Mouse (Mus musculus): ENCODE data around the gene Slc16a11. TPM values are rescaled to one million over a fixed set of nuclear protein-coding genes. Genes with fewer than 3 reads are reported as not detected.
A peak's percentile ranks its signal among the peaks of the same experiment; 100 is the strongest.

Slc16a11 gene
- polyA plus RNA-seq, 1 experiment: 145 TPM

GRCm38 (mm10) chr11:70251853-70252252 is 39.3 kb downstream of the Slc16a11 start:
- no peak overlapping the region for H3K4me3 ChIP-seq (ENCODE audit: insufficient read depth, poor library complexity, severe bottlenecking)
- peaks cover 20% of the 10 kb centered on the region for H3K27me3 ChIP-seq (ENCODE audit: control insufficient read depth, insufficient read depth, insufficient read length)
- TF ChIP-seq CTCF (IDR thresholded peaks at IDR 0.05; ENCODE audit: control insufficient read depth, insufficient read depth, insufficient read length) (no peak), MYOD1 (IDR thresholded peaks at IDR 0.05; ENCODE audit: control insufficient read depth, insufficient read length, low read depth) (no peak)
- H3K79me2 ChIP-seq (ENCODE audit: control insufficient read depth, insufficient read depth): no peaks in the 10 kb centered on the region
- no peak overlapping the region for H3ac ChIP-seq (ENCODE audit: control insufficient read depth, insufficient read length, low read depth)
- no peaks in the 10 kb centered on the region for H3K36me3 ChIP-seq (ENCODE audit: control insufficient read depth, insufficient read depth)
- H3K79me3 ChIP-seq (ENCODE audit: low read depth): no peaks in the 10 kb centered on the region

GRCm38 (mm10) chr11:70254337-70254736 is 41.8 kb downstream of the Slc16a11 start:
- TF ChIP-seq FOSL1 (IDR thresholded peaks at IDR 0.05; ENCODE audit: insufficient read depth, low read length, poor library complexity, severe bottlenecking): no peak
- no peak for TF ChIP-seq MYOG (IDR thresholded peaks at IDR 0.05; ENCODE audit: control insufficient read depth, extremely low read depth, insufficient read length)
- TF ChIP-seq USF1 (IDR thresholded peaks at IDR 0.05; ENCODE audit: low read depth): no peak
- TF ChIP-seq CEBPB (IDR thresholded peaks at IDR 0.05; ENCODE audit: low read depth): no peak
- no peak for TF ChIP-seq MYOD1 (IDR thresholded peaks at IDR 0.05; ENCODE audit: control insufficient read depth, insufficient read length, low read depth)
- TF ChIP-seq MAX (IDR thresholded peaks at IDR 0.05): no peak
- no peak for TF ChIP-seq CTCF (IDR thresholded peaks at IDR 0.05; ENCODE audit: control insufficient read depth, insufficient read depth, insufficient read length)
- H3K36me3 ChIP-seq (ENCODE audit: control insufficient read depth, insufficient read depth): no peaks in the 10 kb centered on the region
- no peaks in the 10 kb centered on the region for H3K79me2 ChIP-seq (ENCODE audit: control insufficient read depth, insufficient read depth)
- no peak overlapping the region for H3ac ChIP-seq (ENCODE audit: control insufficient read depth, insufficient read length, low read depth)
- peaks cover 18% of the 10 kb centered on the region for H3K27me3 ChIP-seq (ENCODE audit: control insufficient read depth, insufficient read depth, insufficient read length)
- H3K4me3 ChIP-seq (ENCODE audit: insufficient read depth, poor library complexity, severe bottlenecking): no peak overlapping the region
- no peaks in the 10 kb centered on the region for H3K79me3 ChIP-seq (ENCODE audit: low read depth)

GRCm38 (mm10) chr11:70254931-70255531 is 42.5 kb downstream of the Slc16a11 start, which contains the start of gene Alox12:
Alox12 (minus strand) TSS chr11:70255353.
- no peaks in the 10 kb centered on the region for H3K79me3 ChIP-seq (ENCODE audit: low read depth)
- TF ChIP-seq CTCF (IDR thresholded peaks at IDR 0.05; ENCODE audit: control insufficient read depth, insufficient read depth, insufficient read length) (peak; percentile 57), MAX (IDR thresholded peaks at IDR 0.05) (no peak), MYOD1 (IDR thresholded peaks at IDR 0.05; ENCODE audit: control insufficient read depth, insufficient read length, low read depth) (no peak)
- no peak within 1 kb of the TSS for H3K4me3 ChIP-seq (ENCODE audit: insufficient read depth, poor library complexity, severe bottlenecking)
- H3ac ChIP-seq (ENCODE audit: control insufficient read depth, insufficient read length, low read depth): peak within 1 kb of the TSS; percentile 45
- peaks cover 18% of the 10 kb centered on the region for H3K27me3 ChIP-seq (ENCODE audit: control insufficient read depth, insufficient read depth, insufficient read length)
- no peaks in the 10 kb centered on the region for H3K79me2 ChIP-seq (ENCODE audit: control insufficient read depth, insufficient read depth)
- H3K36me3 ChIP-seq (ENCODE audit: control insufficient read depth, insufficient read depth): no peaks in the 10 kb centered on the region

GRCm38 (mm10) chr11:70259035-70259434 is 46.5 kb downstream of the Slc16a11 start:
- peak; percentile 45 for TF ChIP-seq FOSL1 (IDR thresholded peaks at IDR 0.05; ENCODE audit: insufficient read depth, low read length, poor library complexity, severe bottlenecking)
- no peak for TF ChIP-seq MYOD1 (IDR thresholded peaks at IDR 0.05; ENCODE audit: control insufficient read depth, insufficient read length, low read depth)
- no peak for TF ChIP-seq CEBPB (IDR thresholded peaks at IDR 0.05; ENCODE audit: low read depth)
- TF ChIP-seq MYOG (IDR thresholded peaks at IDR 0.05; ENCODE audit: control insufficient read depth, extremely low read depth, insufficient read length): no peak
- no peak for TF ChIP-seq USF1 (IDR thresholded peaks at IDR 0.05; ENCODE audit: low read depth)
- no peak overlapping the region for H3K4me3 ChIP-seq (ENCODE audit: insufficient read depth, poor library complexity, severe bottlenecking)
- peaks cover 4% of the 10 kb centered on the region for H3K27me3 ChIP-seq (ENCODE audit: control insufficient read depth, insufficient read depth, insufficient read length)
- H3K79me2 ChIP-seq (ENCODE audit: control insufficient read depth, insufficient read depth): no peaks in the 10 kb centered on the region
- no peaks in the 10 kb centered on the region for H3K79me3 ChIP-seq (ENCODE audit: low read depth)
- no peaks in the 10 kb centered on the region for H3K36me3 ChIP-seq (ENCODE audit: control insufficient read depth, insufficient read depth)
- no peak overlapping the region for H3ac ChIP-seq (ENCODE audit: control insufficient read depth, insufficient read length, low read depth)

- no peaks in the 10 kb centered on the region for H3K79me3 ChIP-seq (ENCODE audit: low read depth)
- no peak for TF ChIP-seq FOSL1 (IDR thresholded peaks at IDR 0.05; ENCODE audit: insufficient read depth, low read length, poor library complexity, severe bottlenecking)
- TF ChIP-seq MYOG (IDR thresholded peaks at IDR 0.05; ENCODE audit: control insufficient read depth, extremely low read depth, insufficient read length): no peak
- no peak for TF ChIP-seq CTCF (IDR thresholded peaks at IDR 0.05; ENCODE audit: control insufficient read depth, insufficient read depth, insufficient read length)
- TF ChIP-seq MYOD1 (IDR thresholded peaks at IDR 0.05; ENCODE audit: control insufficient read depth, insufficient read length, low read depth): no peak
- no peak for TF ChIP-seq MAX (IDR thresholded peaks at IDR 0.05)
- TF ChIP-seq USF1 (IDR thresholded peaks at IDR 0.05; ENCODE audit: low read depth): no peak
- no peak for TF ChIP-seq CEBPB (IDR thresholded peaks at IDR 0.05; ENCODE audit: low read depth)
- H3K4me3 ChIP-seq (ENCODE audit: insufficient read depth, poor library complexity, severe bottlenecking): no peak overlapping the region
- H3K79me2 ChIP-seq (ENCODE audit: control insufficient read depth, insufficient read depth): no peaks in the 10 kb centered on the region
- H3ac ChIP-seq (ENCODE audit: control insufficient read depth, insufficient read length, low read depth): no peak overlapping the region
- H3K36me3 ChIP-seq (ENCODE audit: control insufficient read depth, insufficient read depth): no peaks in the 10 kb centered on the region
- H3K27me3 ChIP-seq (ENCODE audit: control insufficient read depth, insufficient read depth, insufficient read length): no peaks in the 10 kb centered on the region
Measured at GRCm38 (mm10) chr11:70265252-70265651, 52.7 kb downstream of the Slc16a11 start.

- H3K36me3 ChIP-seq (ENCODE audit: control insufficient read depth, insufficient read depth): no peaks in the 10 kb centered on the region
- H3K4me3 ChIP-seq (ENCODE audit: insufficient read depth, poor library complexity, severe bottlenecking): no peak overlapping the region
Measured at GRCm38 (mm10) chr11:70265819-70266218, 53.3 kb downstream of the Slc16a11 start.

More at GRCm38 (mm10) chr11:70265819-70266218, 53.3 kb downstream of the Slc16a11 start:
- Histone ChIP-seq H3ac (ENCODE audit: control insufficient read depth, insufficient read length, low read depth) (no peak overlapping the region), H3K27me3 (ENCODE audit: control insufficient read depth, insufficient read depth, insufficient read length) (no peaks in the 10 kb centered on the region), H3K79me2 (ENCODE audit: control insufficient read depth, insufficient read depth) (no peaks in the 10 kb centered on the region), H3K79me3 (ENCODE audit: low read depth) (no peaks in the 10 kb centered on the region)
- TF ChIP-seq FOSL1 (IDR thresholded peaks at IDR 0.05; ENCODE audit: insufficient read depth, low read length, poor library complexity, severe bottlenecking) (no peak), CEBPB (IDR thresholded peaks at IDR 0.05; ENCODE audit: low read depth) (no peak), MYOG (IDR thresholded peaks at IDR 0.05; ENCODE audit: control insufficient read depth, extremely low read depth, insufficient read length) (no peak), USF1 (IDR thresholded peaks at IDR 0.05; ENCODE audit: low read depth) (no peak), CTCF (IDR thresholded peaks at IDR 0.05; ENCODE audit: control insufficient read depth, insufficient read depth, insufficient read length) (no peak), MAX (IDR thresholded peaks at IDR 0.05) (no peak), MYOD1 (IDR thresholded peaks at IDR 0.05; ENCODE audit: control insufficient read depth, insufficient read length, low read depth) (no peak)

Small RNAs within 50 kb of the gene (microRNA-seq; reads per million reads assigned to microRNA genes)
- gene Mir195a (ENCODE audit: borderline microRNAs expressed): 1,341 reads per million, percentile 88 among the genes with 10 or more reads in this experiment
- not detected for gene Mir497 (ENCODE audit: borderline microRNAs expressed)
- gene Mir497b (ENCODE audit: borderline microRNAs expressed): not detected

Other genes starting within 250 kb of the Slc16a11 start
- 0.06 TPM for gene Cldn7, start 248.0 kb upstream of the Slc16a11 start, polyA plus RNA-seq (2012; fragmentation: generic; extraction: Trizol)
- gene Ctdnep1, start 231.6 kb upstream of the Slc16a11 start, polyA plus RNA-seq (2012; fragmentation: generic; extraction: Trizol): 141 TPM
- gene Elp5, start 230.2 kb upstream of the Slc16a11 start, polyA plus RNA-seq (2012; fragmentation: generic; extraction: Trizol): 111 TPM
- gene Gabarap, start 221.6 kb upstream of the Slc16a11 start, polyA plus RNA-seq (2012; fragmentation: generic; extraction: Trizol): 362 TPM
- gene Phf23, start 217.0 kb upstream of the Slc16a11 start, polyA plus RNA-seq (2012; fragmentation: generic; extraction: Trizol): 93.4 TPM
- 36.4 TPM for gene Dvl2, start 212.2 kb upstream of the Slc16a11 start, polyA plus RNA-seq (2012; fragmentation: generic; extraction: Trizol)
- gene Acadvl, start 197.3 kb upstream of the Slc16a11 start, polyA plus RNA-seq (2012; fragmentation: generic; extraction: Trizol): 87.8 TPM
- gene Dlg4, start 195.8 kb upstream of the Slc16a11 start, polyA plus RNA-seq (2012; fragmentation: generic; extraction: Trizol): 25.3 TPM
- gene Asgr1, start 158.7 kb upstream of the Slc16a11 start, polyA plus RNA-seq (2012; fragmentation: generic; extraction: Trizol): 4.0 TPM
- 1.3 TPM for gene Asgr2, start 120.1 kb upstream of the Slc16a11 start, polyA plus RNA-seq (2012; fragmentation: generic; extraction: Trizol)
- gene Mgl2, start 82.4 kb upstream of the Slc16a11 start, polyA plus RNA-seq (2012; fragmentation: generic; extraction: Trizol): 1.8 TPM
- gene Clec10a, start 56.6 kb upstream of the Slc16a11 start, polyA plus RNA-seq (2012; fragmentation: generic; extraction: Trizol): 0.20 TPM
- 22.0 TPM for gene Slc16a13, start 8.3 kb downstream of the Slc16a11 start, polyA plus RNA-seq (2012; fragmentation: generic; extraction: Trizol)
- gene Bcl6b, start 17.0 kb downstream of the Slc16a11 start, polyA plus RNA-seq (2012; fragmentation: generic; extraction: Trizol): 9.3 TPM
- 91.7 TPM for gene 0610010K14Rik, start 25.2 kb downstream of the Slc16a11 start, polyA plus RNA-seq (2012; fragmentation: generic; extraction: Trizol)
- 10.8 TPM for gene Gm21988, start 27.1 kb downstream of the Slc16a11 start, polyA plus RNA-seq (2012; fragmentation: generic; extraction: Trizol)
- 300 TPM for gene Rnasek, start 27.1 kb downstream of the Slc16a11 start, polyA plus RNA-seq (2012; fragmentation: generic; extraction: Trizol)
- gene Alox12, start 42.6 kb downstream of the Slc16a11 start, polyA plus RNA-seq (2012; fragmentation: generic; extraction: Trizol): 0.47 TPM
- gene Alox12e, start 109.9 kb downstream of the Slc16a11 start, polyA plus RNA-seq (2012; fragmentation: generic; extraction: Trizol): 0.04 TPM
- gene Alox15, start 139.3 kb downstream of the Slc16a11 start, polyA plus RNA-seq (2012; fragmentation: generic; extraction: Trizol): not detected
- gene Pelp1, start 197.3 kb downstream of the Slc16a11 start, polyA plus RNA-seq (2012; fragmentation: generic; extraction: Trizol): 40.6 TPM
- gene Arrb2, start 219.9 kb downstream of the Slc16a11 start, polyA plus RNA-seq (2012; fragmentation: generic; extraction: Trizol): 27.6 TPM
- gene Med11, start 239.2 kb downstream of the Slc16a11 start, polyA plus RNA-seq (2012; fragmentation: generic; extraction: Trizol): 46.2 TPM
- gene Zmynd15, start 246.7 kb downstream of the Slc16a11 start, polyA plus RNA-seq (2012; fragmentation: generic; extraction: Trizol): 0.04 TPM
- 0.19 TPM for gene Cxcl16, start 247.2 kb downstream of the Slc16a11 start, polyA plus RNA-seq (2012; fragmentation: generic; extraction: Trizol)